Mouse (Mus musculus) olfactory bulb, adult 2 months (tissue): ENCODE data around the gene Gfap. TPM values are rescaled to one million over a fixed set of nuclear protein-coding genes. Genes with fewer than 3 reads are reported as not detected.

ENCODE experiments used
- H3K27ac ChIP-seq: fragments of 200-500 bp; 2 replicates; pipeline ENCODE4 v1.5.1; 2012; ENCODE audit warnings: low read depth, low read length; ENCODE audit not compliant: insufficient read depth
- H3K4me1 ChIP-seq: fragments of 200-500 bp; 2 replicates; pipeline ENCODE4 v1.6.1; 2012; ENCODE audit warnings: low read length; ENCODE audit not compliant: control insufficient read depth, insufficient read depth
- H3K4me3 ChIP-seq: fragments of 200-500 bp; 2 replicates; pipeline ENCODE4 v1.5.1; 2012; ENCODE audit warnings: mild to moderate bottlenecking, low read depth, low read length, moderate library complexity; ENCODE audit not compliant: insufficient read depth
- CTCF ChIP-seq: fragments of 200-500 bp; IDR thresholded peaks from 2 replicates; pipeline ENCODE4 v1.5.1; 2012; ENCODE audit warnings: low read depth, mild to moderate bottlenecking, low read length, moderate library complexity; ENCODE audit not compliant: insufficient read depth
- POLR2A ChIP-seq: fragments of 200-500 bp; IDR thresholded peaks from 2 replicates; pipeline ENCODE4 v1.6.1; 2012; ENCODE audit warnings: mild to moderate bottlenecking, low read depth, low read length, moderate library complexity; ENCODE audit not compliant: insufficient read depth
- WGBS: fragments of 180-500 bp; shearing (Covaris S2); methylation state at CpG from one replicate; pipeline ENCODE4 v1.1.7; 2018; 5-methylcytosine and 5-hydroxymethylcytosine counted together
- polyA plus RNA-seq: library from polyadenylated mRNA; stranded (reverse); fragments of >200 nt; gene quantifications from 2 replicates; pipeline ENCODE4 v1.2.4, GENCODE M21; 2012; ENCODE audit warnings: low replicate concordance; ENCODE audit not compliant: missing spikeins, insufficient read depth, insufficient read length

The Gfap gene
- polyA plus RNA-seq, 1 experiment: not detected

- peak overlapping the region; percentile 96 for H3K27ac ChIP-seq
- peaks cover 13% of the 10 kb centered on the region for H3K4me1 ChIP-seq
- 8% methylated on average over 13 of the region's 13 CpGs for WGBS
- H3K4me3 ChIP-seq: peak overlapping the region; percentile 68
- TF ChIP-seq POLR2A: no peak
- TF ChIP-seq CTCF: no peak
Measured at GRCm38 (mm10) chr11:102881314-102882198, 19.2 kb downstream of the Gfap start.

GRCm38 (mm10) chr11:102880585-102881313 lies 20.0 kb downstream of the Gfap start, which contains the start of the genes Eftud2 and Ccdc103:
Gene Eftud2, minus strand, starts transcription at chr11:102880985.
Gene Ccdc103, plus strand, starts transcription at chr11:102881204.
- WGBS: under 1% methylated on average over 62 of the region's 62 CpGs
- peaks cover 13% of the 10 kb centered on the region for H3K4me1 ChIP-seq
- H3K4me3 ChIP-seq: peak within 1 kb of the TSS; percentile 68
- peak within 1 kb of the TSS; percentile 96 for H3K27ac ChIP-seq
- TF ChIP-seq CTCF (no peak), POLR2A (peak; percentile 84; the same call in 1 of the 2 replicates)

GRCm38 (mm10) chr11:102879558-102879957 lies 21.2 kb downstream of the Gfap start:
- TF ChIP-seq CTCF (no peak), POLR2A (no peak)
- peaks cover 14% of the 10 kb centered on the region for H3K4me1 ChIP-seq
- H3K4me3 ChIP-seq: no peak overlapping the region

GRCm38 (mm10) chr11:102874801-102875334 lies 25.8 kb downstream of the Gfap start:
- peaks cover 7% of the 10 kb centered on the region for H3K4me1 ChIP-seq
- TF ChIP-seq CTCF: no peak
- no peak for TF ChIP-seq POLR2A
- H3K4me3 ChIP-seq: no peak overlapping the region
- peak overlapping the region; percentile 34; the same call in 1 of the 2 replicates for H3K27ac ChIP-seq
- WGBS: 36% methylated on average over 7 of the region's 7 CpGs

More at GRCm38 (mm10) chr11:102879558-102879957, 21.2 kb downstream of the Gfap start:
- 47% methylated on average over 2 of the region's 2 CpGs for WGBS
- no peak overlapping the region for H3K27ac ChIP-seq

- no peak overlapping the region for H3K4me3 ChIP-seq
- no peak overlapping the region for H3K27ac ChIP-seq
- WGBS: 17% methylated on average over 4 of the region's 4 CpGs
- TF ChIP-seq POLR2A (no peak), CTCF (no peak)
- peaks cover 2% of the 10 kb centered on the region; the same call in 1 of the 2 replicates for H3K4me1 ChIP-seq
Measured at GRCm38 (mm10) chr11:102864272-102864671, 36.4 kb downstream of the Gfap start.

GRCm38 (mm10) chr11:102859933-102860332 lies 40.8 kb downstream of the Gfap start:
- Histone ChIP-seq H3K4me3 (no peak overlapping the region), H3K4me1 (no peaks in the 10 kb centered on the region), H3K27ac (no peak overlapping the region)
- no peak for TF ChIP-seq POLR2A
- TF ChIP-seq CTCF: no peak
- 67% methylated on average over 8 of the region's 8 CpGs for WGBS

GRCm38 (mm10) chr11:102858951-102859350 lies 41.8 kb downstream of the Gfap start:
- no peak for TF ChIP-seq CTCF
- TF ChIP-seq POLR2A: no peak
- no peak overlapping the region for H3K27ac ChIP-seq
- WGBS: 75% methylated on average over 11 of the region's 11 CpGs
- no peak overlapping the region for H3K4me3 ChIP-seq
- no peaks in the 10 kb centered on the region for H3K4me1 ChIP-seq

GRCm38 (mm10) chr11:102855941-102856340 lies 44.8 kb downstream of the Gfap start:
- Histone ChIP-seq H3K4me3 (no peak overlapping the region), H3K4me1 (no peaks in the 10 kb centered on the region), H3K27ac (no peak overlapping the region)
- 87% methylated on average over 6 of the region's 6 CpGs for WGBS
- TF ChIP-seq POLR2A (no peak), CTCF (no peak)

GRCm38 (mm10) chr11:102853760-102854159 lies 47.0 kb downstream of the Gfap start:
- Histone ChIP-seq H3K27ac (no peak overlapping the region), H3K4me1 (no peaks in the 10 kb centered on the region), H3K4me3 (no peak overlapping the region)
- TF ChIP-seq POLR2A: no peak
- no peak for TF ChIP-seq CTCF
